Mouse (Mus musculus): ENCODE measurements around the gene Vmn1r36.
"Not testable (repeated sequence)": the region's sequence is repeated elsewhere in the genome, so short reads cannot be mapped to it uniquely, and the experiment has no call there.

Gene Vmn1r36

GRCm38 (mm10) chr6:66719068-66719467, at the start of gene Vmn1r36:
Gene Vmn1r36, minus strand, starts transcription at chr6:66719168.
- DNase-seq (ENCODE audit: low read depth, low spot score), result not testable (repeated sequence)

GRCm38 (mm10) chr6:66729082-66729481, 10.1 kb upstream of the Vmn1r36 start, which contains the start of gene Vmn1r37:
Gene Vmn1r37, plus strand, starts transcription at chr6:66729382.
- not testable (repeated sequence) for DNase-seq (ENCODE audit: low read depth, low spot score)

- no peak for DNase-seq (ENCODE audit: low read depth, low spot score)
Measured at GRCm38 (mm10) chr6:66713854-66714253, 5.1 kb downstream of the Vmn1r36 start.

- no peak for DNase-seq (ENCODE audit: low read depth, low spot score)
Measured at GRCm38 (mm10) chr6:66708901-66709300, 10.1 kb downstream of the Vmn1r36 start.

GRCm38 (mm10) chr6:66685806-66686205, 33.2 kb downstream of the Vmn1r36 start, which contains the start of gene Vmn1r35:
Gene Vmn1r35, minus strand, starts transcription at chr6:66685906.
- no peak for DNase-seq (ENCODE audit: low read depth, low spot score)
